Mouse (Mus musculus) ES-Bruce4 (cell line): Measurements from ENCODE around the gene Pdcd6ip. TPM values are rescaled to one million over a fixed set of nuclear protein-coding genes. Genes with fewer than 3 reads are reported as not detected.

Experiments
- H3K27ac ChIP-seq: 2 replicates; pipeline ENCODE4 v1.5.1; 2012; ENCODE audit warnings: low read length, inconsistent platforms; ENCODE audit not compliant: insufficient read depth
- H3K27me3 ChIP-seq: 2 replicates; pipeline ENCODE4 v1.6.1; 2012; ENCODE audit warnings: mild to moderate bottlenecking, low read length, inconsistent platforms; ENCODE audit not compliant: control insufficient read depth, poor library complexity, insufficient read depth, severe bottlenecking
- H3K36me3 ChIP-seq: 2 replicates; pipeline ENCODE4 v1.6.1; 2012; ENCODE audit warnings: inconsistent platforms, mild to moderate bottlenecking, low read length, moderate library complexity; ENCODE audit not compliant: control insufficient read depth, poor library complexity, insufficient read depth, severe bottlenecking
- H3K4me1 ChIP-seq: one replicate; pipeline ENCODE4 v1.8.1; 2011; ENCODE audit warnings: low read length; ENCODE audit not compliant: control insufficient read depth, insufficient read depth
- H3K4me3 ChIP-seq: 2 replicates; pipeline ENCODE4 v1.5.1; 2011; ENCODE audit warnings: low read depth, mild to moderate bottlenecking, low read length
- H3K9ac ChIP-seq: 2 replicates; pipeline ENCODE4 v1.6.1; 2012; ENCODE audit warnings: low read depth, mild to moderate bottlenecking, inconsistent platforms; ENCODE audit not compliant: poor library complexity, severe bottlenecking
- H3K9me3 ChIP-seq: replicated peaks from 2 replicates; pipeline ENCODE4 v1.6.1; 2012; ENCODE audit warnings: mild to moderate bottlenecking, low read length, inconsistent platforms; ENCODE audit not compliant: control insufficient read depth, poor library complexity, insufficient read depth, severe bottlenecking
- CTCF ChIP-seq: IDR thresholded peaks from one replicate; pipeline ENCODE4 v1.8.1; 2011; ENCODE audit warnings: low read depth, low read length
- EP300 ChIP-seq: IDR thresholded peaks from 2 replicates; pipeline ENCODE4 v1.6.1; 2011; ENCODE audit warnings: low read depth, low read length; ENCODE audit not compliant: insufficient read depth
- POLR2A ChIP-seq: IDR thresholded peaks from one replicate; pipeline ENCODE4 v1.8.1; 2011; ENCODE audit warnings: low read length; ENCODE audit not compliant: insufficient read depth
- polyA plus RNA-seq: library from polyadenylated mRNA; stranded (reverse); fragments of >200 nt; gene quantifications from 2 replicates; pipeline ENCODE4 v1.2.4, GENCODE M21; 2011; ENCODE audit warnings: low read depth; ENCODE audit not compliant: missing spikeins, insufficient read depth, insufficient read length

Pdcd6ip gene
- polyA plus RNA-seq, 1 experiment, result 133 TPM

DNA sequence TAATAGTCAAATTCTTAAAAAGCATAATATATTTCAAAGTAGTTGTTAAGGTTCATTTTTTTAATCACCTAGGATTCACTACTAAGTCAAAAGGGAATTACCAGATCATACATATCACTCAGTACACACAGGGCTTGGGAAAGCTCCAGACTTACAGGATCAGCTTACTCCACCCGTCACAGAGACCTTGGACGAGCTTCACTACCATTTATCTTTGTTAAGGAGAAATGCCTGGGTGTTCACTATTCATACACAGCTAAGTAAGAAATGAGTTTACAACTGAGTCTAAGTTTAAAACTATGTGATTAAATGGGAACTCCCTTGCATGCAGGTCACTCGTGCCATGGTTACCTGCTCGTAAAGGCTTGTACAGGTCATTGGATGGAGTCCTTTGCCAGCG lies 35.7 kb downstream of the Pdcd6ip start:
- Histone ChIP-seq H3K36me3 (peaks cover 27% of the 10 kb centered on the region), H3K4me1 (peaks cover 2% of the 10 kb centered on the region), H3K9ac (no peak overlapping the region), H3K4me3 (no peak overlapping the region), H3K27ac (no peak overlapping the region), H3K9me3 (no peaks in the 10 kb centered on the region), H3K27me3 (no peaks in the 10 kb centered on the region)
- TF ChIP-seq CTCF, result no peak
- TF ChIP-seq EP300, result no peak
- no peak for TF ChIP-seq POLR2A

DNA sequence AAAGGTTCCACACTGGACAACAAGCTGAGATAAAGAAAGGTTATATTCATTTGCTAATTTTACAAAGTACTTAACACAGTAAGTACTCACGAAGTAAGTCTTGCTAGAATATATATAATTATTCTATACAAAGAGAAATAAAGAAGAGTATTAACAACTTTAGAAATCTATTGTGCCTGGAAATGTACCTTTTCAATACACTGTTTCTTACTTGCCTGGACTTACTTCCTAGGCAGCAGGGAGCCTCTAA lies 37.3 kb downstream of the Pdcd6ip start:
- no peak overlapping the region for H3K4me3 ChIP-seq
- no peaks in the 10 kb centered on the region for H3K27me3 ChIP-seq
- H3K36me3 ChIP-seq, result peaks cover 26% of the 10 kb centered on the region
- no peak overlapping the region for H3K27ac ChIP-seq
- H3K4me1 ChIP-seq, result peaks cover 2% of the 10 kb centered on the region
- no peak for TF ChIP-seq POLR2A
- TF ChIP-seq EP300, result no peak
- TF ChIP-seq CTCF, result no peak
- no peaks in the 10 kb centered on the region for H3K9me3 ChIP-seq
- H3K9ac ChIP-seq, result no peak overlapping the region

DNA sequence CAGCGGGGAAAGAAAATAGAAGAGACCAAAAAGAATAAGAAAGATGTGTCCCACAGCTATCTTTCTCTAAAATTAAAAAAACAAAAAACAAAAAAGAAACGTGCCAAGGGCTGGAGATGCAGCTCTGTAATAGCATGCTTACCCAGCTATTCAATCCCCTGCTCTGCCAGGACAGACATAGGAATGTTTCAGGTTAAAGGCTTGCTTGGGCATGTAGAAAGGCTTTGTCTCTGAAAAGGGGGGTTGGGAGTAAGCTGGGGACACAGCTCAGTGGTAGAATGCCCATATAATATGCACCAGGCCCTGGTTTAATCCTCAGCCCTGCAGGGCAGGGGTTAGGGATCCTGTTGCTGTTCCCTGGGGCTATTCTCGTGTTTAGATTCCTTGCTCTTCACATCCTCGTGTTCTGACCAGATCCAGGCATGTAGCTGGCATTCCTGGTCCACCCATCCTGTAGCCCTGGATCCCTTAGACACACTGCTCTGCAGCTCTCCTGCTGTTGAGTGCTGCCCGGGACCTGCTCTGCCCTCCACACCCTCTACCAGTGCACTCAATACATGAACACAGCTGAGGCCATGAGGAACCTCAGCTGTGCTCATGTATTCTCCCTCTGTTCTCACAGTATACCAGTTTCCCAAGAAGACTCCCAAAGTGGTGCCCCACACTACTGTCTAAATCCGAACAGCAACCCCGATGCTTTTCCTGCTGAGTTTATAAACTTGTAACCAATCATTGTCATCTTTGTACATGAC lies 37.8 kb downstream of the Pdcd6ip start:
- no peaks in the 10 kb centered on the region for H3K9me3 ChIP-seq
- no peak overlapping the region for H3K27ac ChIP-seq
- TF ChIP-seq POLR2A, result no peak
- peaks cover 2% of the 10 kb centered on the region for H3K4me1 ChIP-seq
- peaks cover 26% of the 10 kb centered on the region for H3K36me3 ChIP-seq
- no peak overlapping the region for H3K9ac ChIP-seq
- H3K27me3 ChIP-seq, result no peaks in the 10 kb centered on the region
- H3K4me3 ChIP-seq, result no peak overlapping the region

DNA sequence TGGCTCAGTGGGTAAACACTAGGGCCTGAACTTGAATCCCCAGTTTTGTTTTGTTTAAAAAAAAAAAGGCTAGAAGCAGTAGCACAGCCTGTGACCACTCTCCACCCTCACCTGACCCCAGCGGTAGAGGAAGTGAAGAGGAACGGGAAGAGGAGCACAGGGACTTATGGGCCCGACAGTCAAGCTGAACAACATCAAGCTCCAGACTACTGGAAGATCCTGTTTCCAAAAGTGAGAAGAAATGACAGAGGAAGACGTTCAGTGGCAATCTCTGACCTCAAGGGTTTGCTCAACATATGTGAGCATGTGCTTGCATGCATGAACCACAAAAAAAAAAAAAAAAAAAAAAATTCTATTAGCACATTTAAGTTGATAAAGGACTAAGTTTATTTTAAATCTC lies 44.6 kb downstream of the Pdcd6ip start:
- no peak for TF ChIP-seq POLR2A
- no peak for TF ChIP-seq EP300
- TF ChIP-seq CTCF, result no peak
- Histone ChIP-seq H3K36me3 (peaks cover 19% of the 10 kb centered on the region), H3K9me3 (no peaks in the 10 kb centered on the region), H3K9ac (no peak overlapping the region), H3K4me1 (no peaks in the 10 kb centered on the region), H3K27me3 (no peaks in the 10 kb centered on the region), H3K27ac (no peak overlapping the region), H3K4me3 (no peak overlapping the region)

DNA sequence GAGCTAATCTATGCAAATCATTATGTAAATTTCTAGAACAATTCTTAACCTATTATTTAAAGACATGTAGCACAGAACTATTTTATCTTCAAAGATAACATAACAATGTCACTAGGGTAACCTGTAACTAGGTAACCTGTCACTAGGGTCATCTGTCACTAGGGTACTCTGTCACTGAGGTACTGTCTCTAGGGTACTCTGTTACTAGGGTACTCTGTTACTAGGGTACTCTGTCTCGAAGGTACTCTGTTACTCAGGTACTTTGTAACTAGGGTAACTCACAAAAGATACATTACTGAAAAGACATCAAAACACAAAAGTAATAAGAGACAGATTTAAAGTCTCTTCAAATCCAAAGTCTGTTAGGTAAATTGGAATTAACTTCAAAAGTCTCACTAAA lies 50.2 kb downstream of the Pdcd6ip start:
- Histone ChIP-seq H3K4me1 (no peaks in the 10 kb centered on the region), H3K36me3 (peaks cover 25% of the 10 kb centered on the region), H3K27me3 (no peaks in the 10 kb centered on the region), H3K4me3 (no peak overlapping the region), H3K9ac (no peak overlapping the region), H3K9me3 (no peaks in the 10 kb centered on the region), H3K27ac (no peak overlapping the region)
- TF ChIP-seq CTCF, result no peak
- no peak for TF ChIP-seq POLR2A
- TF ChIP-seq EP300, result no peak

DNA sequence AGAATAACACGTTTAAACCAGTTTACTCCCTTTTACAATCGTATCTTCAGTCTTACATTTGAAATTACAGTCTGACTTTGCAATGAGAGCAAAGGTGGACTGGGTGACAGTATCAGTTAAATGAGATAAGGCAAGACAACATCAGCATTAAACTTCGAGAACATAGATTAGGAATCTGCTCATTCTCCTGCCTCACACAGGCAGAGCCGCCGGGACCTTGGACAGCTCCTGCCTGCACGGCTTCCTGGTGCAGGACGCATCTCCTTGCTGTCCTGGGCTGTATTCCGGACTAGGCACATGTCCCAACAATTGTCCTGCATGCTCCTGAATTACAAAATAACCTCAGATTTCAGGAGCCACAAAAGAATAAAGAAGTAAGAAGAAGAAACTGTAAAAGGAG lies 54.5 kb downstream of the Pdcd6ip start:
- no peaks in the 10 kb centered on the region for H3K9me3 ChIP-seq
- TF ChIP-seq EP300 (no peak), CTCF (no peak), POLR2A (no peak)
- H3K36me3 ChIP-seq, result peaks cover 14% of the 10 kb centered on the region
- H3K27me3 ChIP-seq, result no peaks in the 10 kb centered on the region
- H3K9ac ChIP-seq, result no peak overlapping the region
- no peak overlapping the region for H3K4me3 ChIP-seq
- no peaks in the 10 kb centered on the region for H3K4me1 ChIP-seq
- H3K27ac ChIP-seq, result no peak overlapping the region
